Mouse (Mus musculus): Measurements from ENCODE around the gene Lrp4.

The Lrp4 gene

DNA sequence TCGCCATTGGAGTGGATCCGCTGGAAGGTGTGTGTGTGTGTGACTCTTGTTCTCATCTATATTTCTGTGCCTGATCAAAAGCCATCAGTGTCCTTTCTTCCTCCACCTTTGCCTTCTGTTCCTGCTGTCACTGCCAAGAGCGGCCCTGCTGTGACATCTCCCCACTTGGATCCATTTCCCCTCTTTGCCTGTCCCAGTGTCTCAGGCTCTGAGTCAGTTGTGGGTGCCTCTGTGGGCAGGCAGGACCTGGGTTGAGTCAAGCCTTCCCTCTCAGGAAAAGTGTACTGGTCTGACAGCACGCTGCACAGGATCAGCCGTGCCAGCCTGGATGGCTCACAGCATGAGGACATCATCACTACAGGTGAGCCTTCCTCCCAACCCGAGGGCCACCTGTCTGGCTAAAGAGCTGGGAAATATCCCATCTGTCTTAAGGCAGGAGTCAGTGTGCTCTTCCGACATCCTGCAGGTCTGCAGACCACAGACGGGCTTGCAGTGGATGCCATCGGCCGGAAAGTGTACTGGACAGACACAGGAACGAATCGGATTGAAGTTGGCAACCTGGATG lies 34.8 kb downstream of the Lrp4 start:
- DNase-seq = no peak

DNA sequence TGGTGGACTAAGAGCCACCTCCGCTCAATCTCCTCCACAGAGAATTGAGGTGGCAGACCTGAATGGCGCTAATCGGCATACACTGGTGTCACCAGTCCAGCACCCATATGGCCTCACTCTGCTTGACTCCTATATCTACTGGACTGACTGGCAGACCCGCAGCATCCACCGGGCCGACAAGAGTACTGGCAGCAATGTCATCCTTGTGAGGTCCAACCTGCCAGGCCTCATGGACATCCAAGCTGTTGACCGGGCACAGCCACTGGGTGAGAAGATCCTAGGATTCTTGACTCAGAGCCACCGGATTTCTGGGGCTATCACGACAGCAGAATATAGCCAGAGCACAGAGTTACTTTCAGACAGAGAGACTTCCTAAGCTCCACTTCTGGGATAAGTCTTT lies 36.7 kb downstream of the Lrp4 start:
- DNase-seq = no peak

DNA sequence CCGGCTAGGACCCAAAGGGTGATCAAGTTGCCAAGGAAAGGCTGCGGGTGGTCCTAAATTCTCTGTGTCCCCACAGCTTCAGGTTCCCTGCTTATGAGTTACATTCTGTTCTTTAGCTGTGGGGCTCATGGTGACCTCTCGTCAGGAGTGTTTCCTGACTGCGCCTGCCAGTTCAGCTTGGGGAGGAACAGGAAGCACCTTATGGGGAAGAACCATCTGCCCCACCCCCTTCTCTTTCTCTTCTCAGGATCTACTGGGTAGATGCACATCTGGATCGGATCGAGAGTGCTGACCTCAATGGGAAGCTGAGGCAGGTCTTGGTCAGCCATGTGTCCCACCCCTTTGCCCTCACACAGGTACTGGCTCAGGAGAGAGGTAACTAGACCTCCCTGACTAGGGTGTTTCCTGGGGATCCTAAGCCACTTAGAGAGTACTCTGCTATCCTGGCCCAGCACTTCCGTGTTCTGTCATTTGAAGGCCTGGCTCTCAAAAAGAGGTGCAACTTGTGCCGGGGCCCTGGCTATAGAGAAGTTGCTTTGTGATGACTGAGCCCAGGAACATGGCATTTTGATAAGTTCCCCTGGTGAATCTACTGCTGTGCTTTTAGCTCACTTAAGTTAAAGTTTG lies 40.9 kb downstream of the Lrp4 start:
- DNase-seq = no peak

DNA sequence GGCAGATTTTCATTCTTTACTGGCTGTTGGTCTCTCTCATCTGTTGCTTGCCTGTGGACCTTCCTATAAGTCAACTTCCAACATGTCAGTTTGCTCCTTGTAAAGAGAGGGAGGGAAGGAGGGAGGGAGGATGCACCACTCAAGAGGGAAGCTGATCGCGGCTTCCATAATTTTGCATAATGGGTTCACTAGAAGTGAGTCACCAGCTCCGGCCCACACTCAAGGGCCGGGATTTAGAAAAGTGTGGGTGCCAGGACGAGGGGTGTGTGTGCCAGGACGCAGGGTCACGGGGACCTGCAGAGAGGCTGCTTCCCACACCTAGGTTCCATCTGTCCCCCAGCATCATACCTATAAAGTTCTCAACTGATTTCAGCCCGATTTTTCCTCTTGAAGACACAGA lies 50.8 kb downstream of the Lrp4 start:
- no peak for DNase-seq

DNA sequence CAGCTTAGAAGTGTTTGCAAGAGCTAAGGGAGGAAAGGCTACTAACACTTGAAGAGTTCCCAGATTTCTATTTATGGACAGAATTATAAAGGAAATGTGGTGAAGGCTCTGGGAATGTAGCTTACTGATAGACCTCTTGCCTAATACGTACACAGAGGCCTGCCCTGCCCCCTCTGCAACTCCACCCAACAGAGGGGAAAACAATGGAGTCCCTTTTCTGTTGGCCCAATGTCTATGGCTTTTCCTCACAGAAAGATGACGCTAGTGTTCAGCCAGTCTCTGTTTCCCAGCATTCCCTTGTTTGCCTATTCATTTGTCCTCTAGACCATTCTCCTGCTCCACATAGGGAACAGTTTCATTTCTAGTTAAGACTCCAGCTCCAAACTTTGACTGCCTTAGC lies 59.9 kb downstream of the Lrp4 start:
- no peak for DNase-seq

DNA sequence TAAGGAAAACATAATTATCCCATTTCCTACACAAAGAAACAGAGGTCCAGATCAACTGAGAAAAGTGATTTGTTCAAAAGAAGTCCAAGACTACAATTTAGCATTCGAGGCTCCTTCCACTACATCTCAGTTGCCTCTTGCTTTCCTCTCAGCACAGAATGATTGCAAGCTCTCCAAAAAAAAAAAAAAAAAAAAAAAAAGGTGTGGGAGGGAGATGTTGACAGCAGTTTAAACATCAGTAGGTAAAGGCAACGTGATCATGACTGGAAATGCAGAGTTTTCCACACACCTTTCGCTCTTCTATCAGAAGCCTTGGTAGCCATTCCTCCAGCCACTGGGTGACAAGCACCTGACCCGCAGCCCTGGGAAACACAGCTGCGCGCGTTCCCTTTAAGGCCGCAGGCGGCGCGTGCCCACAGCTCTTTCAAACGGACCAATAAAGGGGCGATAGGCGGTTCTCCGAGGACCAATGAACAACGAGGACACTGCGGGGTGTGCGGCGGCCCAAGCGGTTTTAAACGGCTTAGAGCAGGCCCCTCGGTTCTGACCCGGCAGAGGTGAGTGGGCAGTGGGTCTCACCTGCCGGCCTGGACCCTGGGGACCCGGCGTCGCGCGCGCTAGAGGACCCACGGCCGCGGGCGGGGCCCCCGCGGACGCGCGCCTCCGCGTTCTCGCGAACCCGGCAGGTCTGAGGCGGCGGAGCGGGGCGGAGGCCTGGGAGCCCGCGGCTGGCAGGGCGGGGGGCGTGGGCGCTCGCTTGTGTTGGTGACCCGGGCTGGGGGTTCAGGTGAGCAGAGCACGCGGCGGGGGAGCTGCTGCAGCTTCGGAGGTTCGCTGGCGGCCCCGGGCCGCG lies 69.2 kb downstream of the Lrp4 start, which contains the start of gene Ckap5:
Ckap5 (plus strand) TSS at position 469 of the 853 bp plus-strand sequence.
- DNase-seq = peak; percentile 94

DNA sequence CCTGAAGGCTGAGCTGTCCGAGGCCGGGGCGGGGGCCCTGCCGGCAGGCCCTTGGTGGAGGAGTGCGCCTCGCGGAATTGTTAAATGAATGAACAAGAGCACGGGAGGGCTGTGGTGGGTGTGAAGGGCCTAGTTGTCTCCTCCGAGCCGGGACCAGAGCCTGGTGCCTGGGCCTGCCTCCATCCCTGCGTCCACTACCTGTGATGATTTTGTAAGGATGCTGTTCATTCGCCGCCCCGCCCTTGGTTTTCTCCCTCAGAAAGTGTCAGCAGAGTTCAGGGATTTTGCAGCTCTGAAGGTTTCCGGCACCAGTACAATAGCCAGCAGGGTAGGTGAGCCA lies 69.8 kb downstream of the Lrp4 start:
- DNase-seq = no peak

DNA sequence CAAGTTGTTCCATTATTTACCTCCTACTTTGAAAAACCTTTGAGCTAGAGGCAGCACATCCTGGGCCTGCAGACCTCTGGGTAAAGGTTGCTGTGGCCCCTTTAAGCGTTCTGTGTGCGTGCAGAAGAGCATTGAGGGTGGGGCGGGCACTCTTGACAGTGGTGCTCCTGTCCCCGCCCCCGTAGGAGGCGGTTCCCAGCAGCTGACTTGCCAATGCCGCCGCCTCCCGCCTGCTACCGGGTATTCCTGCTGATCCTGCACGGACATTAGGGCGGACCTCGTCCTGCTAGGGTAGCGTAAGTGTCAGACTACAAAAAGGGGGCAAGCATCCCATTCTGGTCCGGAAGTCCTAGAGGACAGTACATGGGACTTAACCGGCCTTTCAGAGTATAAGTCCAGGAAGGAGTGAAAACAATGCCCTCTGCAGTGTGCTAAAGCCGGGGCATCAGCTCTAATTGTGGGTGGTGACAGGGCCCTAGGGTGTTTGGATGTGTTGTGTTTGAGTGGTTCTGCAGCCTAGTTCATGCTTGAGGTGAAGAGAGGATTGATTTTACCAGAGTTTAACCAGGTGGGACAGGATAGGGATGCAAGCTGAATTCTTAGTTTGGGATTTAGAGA lies 80.4 kb downstream of the Lrp4 start:
- DNase-seq = peak; percentile 94

All from kidney, adult 11 months (tissue).